Mouse (Mus musculus) neural tube, postnatal 0 days (tissue): ENCODE data around the gene Duox2. TPM values are rescaled to one million over a fixed set of nuclear protein-coding genes. Genes with fewer than 3 reads are reported as not detected.

Experiments
- polyA plus RNA-seq: library from polyadenylated mRNA; unstranded; fragments of >200 nt; fragmentation: Nextera tagmentation; extraction: Ambion mirVana; gene quantifications from 2 replicates; pipeline ENCODE4 v1.2.1, GENCODE M21; 2015

The Duox2 gene
- 0.04 and 0.12 TPM in 2 replicates for polyA plus RNA-seq

DNA sequence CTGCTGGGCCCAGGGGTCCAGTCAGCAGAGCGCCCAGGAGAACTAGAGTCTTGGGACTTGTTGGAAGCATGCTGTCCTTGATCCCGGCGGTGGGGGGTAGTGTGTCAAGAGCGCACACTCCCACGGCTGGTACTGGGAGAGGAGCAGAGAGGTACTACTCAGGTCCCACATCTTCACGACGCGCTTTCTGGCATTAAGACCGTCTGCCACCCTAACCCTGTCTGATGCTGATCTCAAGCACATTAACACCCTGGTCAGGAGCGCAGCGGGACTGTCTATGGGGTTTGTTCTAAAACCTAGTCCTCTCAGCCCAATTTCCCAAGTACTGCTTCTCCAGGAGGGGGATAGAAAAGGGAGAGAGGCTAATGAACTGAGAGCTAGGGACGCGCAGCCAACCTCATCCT is at the start of gene Duox2:
Duox2 (minus strand) TSS at position 354 of the 404 bp plus-strand sequence.

DNA sequence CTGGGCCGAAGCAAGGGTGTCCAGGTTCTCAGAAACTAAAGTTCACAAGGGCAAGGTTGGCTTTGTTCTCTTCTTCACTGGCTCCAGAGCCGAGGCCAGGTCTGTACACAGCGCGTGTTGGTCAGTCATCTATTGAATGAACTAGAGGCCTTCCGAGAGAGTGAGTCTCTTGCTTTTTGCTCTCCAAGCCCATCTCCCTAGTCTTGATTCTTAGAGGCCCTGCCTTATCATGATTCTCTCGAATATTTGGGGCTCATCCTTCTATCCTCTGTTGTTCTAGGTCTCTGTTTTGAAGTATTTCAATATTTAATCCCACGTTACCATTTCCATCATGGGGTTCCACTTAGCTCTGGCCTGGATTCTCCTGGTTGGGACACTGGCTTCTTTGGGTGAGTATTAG is 17.1 kb upstream of the Duox2 start, which contains the start of gene Duox1:
Duox1 (plus strand) TSS at position 301 of the 400 bp plus-strand sequence.

DNA sequence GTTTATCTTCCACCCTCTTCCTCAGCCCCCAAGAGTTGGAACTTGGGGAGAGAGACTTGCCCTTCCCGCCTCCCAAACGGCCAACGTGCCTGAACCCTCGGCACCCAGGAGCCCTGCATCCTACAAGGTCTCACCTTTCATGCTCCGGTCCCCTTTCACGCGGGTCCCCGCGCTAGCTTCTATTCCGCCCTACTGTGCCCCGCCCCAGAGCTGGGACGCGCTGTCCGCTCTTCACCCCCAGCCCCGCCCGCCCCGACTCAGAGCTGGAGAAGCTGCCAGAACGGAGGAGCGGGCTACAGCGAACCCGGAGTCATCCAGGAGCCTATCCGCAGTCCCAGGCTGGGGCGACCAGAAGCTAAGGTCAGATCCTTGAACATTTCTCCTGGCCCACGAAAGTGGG is 15.3 kb upstream of the Duox2 start, which contains the start of gene Duoxa1:
Duoxa1 (minus strand) TSS at position 195 of the 400 bp plus-strand sequence.

DNA sequence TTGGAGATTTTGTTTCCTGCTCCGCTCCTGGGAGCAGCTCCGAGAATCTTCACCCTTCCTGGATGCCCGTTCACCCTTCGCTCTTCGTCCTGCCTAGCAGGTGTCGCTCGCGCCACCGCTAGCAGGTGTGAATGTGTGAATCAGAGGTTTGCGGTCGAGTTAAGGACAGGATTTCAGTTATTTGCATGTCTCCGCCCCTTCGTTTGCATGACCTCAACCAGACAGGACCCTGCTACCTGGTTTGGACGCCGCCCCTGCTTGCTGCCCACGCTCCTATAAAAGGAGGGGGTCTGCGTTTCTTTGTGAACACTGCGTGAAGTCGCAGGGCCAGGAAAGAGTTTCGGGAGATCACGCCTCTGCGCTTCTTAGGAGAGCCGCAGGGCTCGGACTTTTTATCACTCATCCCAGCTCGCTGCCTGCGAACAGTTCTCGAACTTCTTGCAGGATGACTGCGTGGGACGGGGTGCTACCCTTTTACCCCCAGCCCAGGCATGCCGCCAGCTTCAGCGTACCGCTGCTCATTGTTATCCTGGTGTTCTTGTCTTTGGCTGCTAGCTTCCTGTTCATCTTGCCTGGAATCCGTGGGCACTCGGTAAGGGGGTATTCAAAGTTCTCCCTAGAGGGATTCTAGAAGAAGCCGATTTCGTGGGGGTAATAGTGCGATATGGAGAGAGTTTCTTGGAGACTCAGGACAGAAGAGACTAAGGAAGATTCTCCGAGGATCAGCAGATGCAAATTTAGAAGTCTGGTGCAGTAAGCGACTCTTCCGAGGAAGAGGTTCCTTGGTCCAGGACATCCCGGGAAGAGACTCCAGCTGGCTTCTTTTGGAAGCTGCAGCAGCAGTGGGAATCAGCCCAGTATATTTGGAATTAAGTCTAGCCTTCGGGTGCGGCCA is 594 bp upstream of the Duox2 start, which contains the start of gene Duoxa2:
Duoxa2 (plus strand) TSS at position 305 of the 895 bp plus-strand sequence.

DNA sequence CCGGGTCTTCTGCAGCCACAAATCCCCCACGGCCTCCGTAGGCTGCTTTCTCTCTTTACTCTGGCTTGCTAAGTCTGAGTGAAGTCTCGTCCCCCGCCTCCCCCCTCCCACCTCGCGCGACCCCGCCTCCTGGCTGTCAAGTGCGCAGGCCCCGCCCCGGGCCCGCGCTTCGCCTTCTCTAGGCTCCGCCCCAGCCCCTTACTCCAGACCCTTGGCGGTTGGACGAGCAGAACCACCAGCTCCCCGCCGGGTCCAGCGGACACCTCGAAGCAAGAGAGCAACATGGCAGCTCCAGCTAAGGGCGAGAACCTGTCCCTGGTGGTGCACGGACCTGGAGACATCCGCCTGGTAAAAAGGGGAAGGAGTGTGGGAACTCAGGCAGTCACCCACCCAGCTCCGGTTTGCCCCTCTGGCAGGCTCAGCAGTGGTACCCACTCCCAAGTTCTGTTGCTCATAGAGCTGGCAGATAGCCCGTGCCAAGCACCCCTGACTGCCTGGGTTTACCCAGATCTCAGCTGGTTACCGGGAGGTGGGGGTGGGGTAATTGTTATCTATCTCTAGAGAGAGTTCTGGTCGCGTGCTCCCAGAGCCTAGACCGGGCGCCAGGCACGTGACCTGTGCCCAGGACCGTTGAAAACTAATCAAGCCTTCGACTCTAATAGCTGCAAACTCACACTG is 63.5 kb downstream of the Duox2 start, which contains the start of gene Sord:
Sord (plus strand) TSS at position 139 of the 678 bp plus-strand sequence.

Other genes with a start within 250 kb of the Duox2 start
- 4.3 and 5.4 TPM in 2 replicates for gene Spg11, start 180.1 kb downstream of the Duox2 start, polyA plus RNA-seq
- 208 and 236 TPM in 2 replicates for gene B2m, start 150.8 kb downstream of the Duox2 start, polyA plus RNA-seq
- gene Trim69, start 137.7 kb downstream of the Duox2 start, polyA plus RNA-seq = not detected in 2 replicates
- gene Patl2, start 112.3 kb downstream of the Duox2 start, polyA plus RNA-seq = 0.08 TPM in 1 of 2 replicates, not detected in the other
- not detected in 2 replicates for gene Terb2, start 112.2 kb downstream of the Duox2 start, polyA plus RNA-seq
- 25.7 and 26.1 TPM in 2 replicates for gene Sord, start 63.7 kb downstream of the Duox2 start, polyA plus RNA-seq
- 0.45 and 0.84 TPM in 2 replicates for gene Duoxa2, start 451 bp upstream of the Duox2 start, polyA plus RNA-seq
- gene Duoxa1, start 15.3 kb upstream of the Duox2 start, polyA plus RNA-seq = 0.13 and 0.25 TPM in 2 replicates
- gene Duox1, start 17.2 kb upstream of the Duox2 start, polyA plus RNA-seq = 0.15 and 0.24 TPM in 2 replicates
- 11.9 and 15.4 TPM in 2 replicates for gene Shf, start 70.7 kb upstream of the Duox2 start, polyA plus RNA-seq
- gene Slc28a2, start 128.0 kb upstream of the Duox2 start, polyA plus RNA-seq = 0.12 and 0.17 TPM in 2 replicates
- gene Gm14085, start 186.5 kb upstream of the Duox2 start, polyA plus RNA-seq = not detected in 2 replicates